Mouse (Mus musculus) layer of hippocampus, adult 11-12 months (tissue): Measurements from ENCODE around the gene Pramel1.
A peak's percentile ranks its signal among the peaks of the same experiment; 100 is the strongest.
"Not testable (repeated sequence)": the region's sequence is repeated elsewhere in the genome, so short reads cannot be mapped to it uniquely, and the experiment has no call there.

Experiments
- DNase-seq: peaks from one replicate; pipeline ENCODE4 v3.0.0; 2022; ENCODE audit warnings: low spot score

Gene Pramel1

DNA sequence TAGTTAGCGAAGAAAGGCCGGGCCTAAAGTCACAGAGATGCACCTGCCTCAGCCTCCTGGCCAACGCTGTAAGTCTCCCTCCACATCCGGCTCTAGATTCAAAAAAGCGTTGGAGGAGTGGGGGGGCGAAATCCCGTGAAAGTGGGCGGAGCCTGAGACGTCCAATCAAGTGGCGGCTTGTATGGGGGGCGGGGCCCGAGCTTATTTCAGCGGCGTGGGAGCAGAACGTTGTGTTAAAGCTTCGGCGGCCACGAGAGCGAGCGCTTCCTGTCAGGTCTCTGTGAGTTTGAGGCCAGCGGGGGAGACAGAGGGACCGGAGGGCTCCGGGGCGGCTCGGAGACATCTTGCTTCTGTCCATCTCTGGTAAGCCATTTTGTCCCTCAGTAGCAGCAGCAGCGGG is at the start of gene Pramel1:
Gene Pramel1, plus strand, starts transcription at position 248 of the 400 bp plus-strand sequence.
- no peak for DNase-seq

DNA sequence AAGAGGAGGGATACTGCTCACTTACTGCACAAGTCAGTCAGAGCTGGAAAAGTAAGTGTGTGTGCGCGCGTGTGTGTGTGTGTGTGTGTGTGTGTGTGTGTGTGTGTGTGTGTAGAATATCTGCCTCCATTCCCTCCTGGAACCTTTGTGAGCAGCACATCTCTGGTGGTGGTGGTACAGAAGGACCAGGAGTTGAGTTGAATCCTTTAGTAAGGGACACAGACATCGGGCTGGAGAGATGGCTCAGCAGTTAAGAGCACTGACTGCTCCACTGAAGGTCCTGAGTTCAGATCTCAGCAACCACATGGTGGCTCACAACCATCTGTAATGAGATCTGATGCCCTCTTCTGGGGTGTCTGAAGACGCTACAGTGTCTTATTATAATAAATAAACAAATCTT is 48.7 kb upstream of the Pramel1 start:
- DNase-seq = not testable (repeated sequence)

DNA sequence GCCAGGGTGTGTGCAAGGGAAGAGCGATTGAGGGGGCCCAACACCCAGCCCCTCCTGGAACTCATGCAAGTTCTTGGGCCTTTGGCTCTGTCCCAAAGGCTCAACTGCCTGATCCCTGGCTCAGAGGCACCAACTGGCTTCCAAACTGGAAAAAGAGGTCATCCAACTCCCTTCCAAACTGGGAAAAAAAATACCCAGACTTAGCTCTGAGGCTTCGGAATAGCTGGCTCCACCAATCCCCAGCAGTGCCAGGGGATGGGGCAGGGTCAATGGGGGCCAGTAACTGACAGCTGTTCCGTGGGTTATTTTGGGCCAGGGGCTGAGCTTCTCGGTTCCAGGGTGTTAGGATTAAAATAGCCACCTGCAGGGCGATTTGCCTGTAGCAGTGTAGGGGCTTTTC is 45.5 kb upstream of the Pramel1 start:
- no peak for DNase-seq

DNA sequence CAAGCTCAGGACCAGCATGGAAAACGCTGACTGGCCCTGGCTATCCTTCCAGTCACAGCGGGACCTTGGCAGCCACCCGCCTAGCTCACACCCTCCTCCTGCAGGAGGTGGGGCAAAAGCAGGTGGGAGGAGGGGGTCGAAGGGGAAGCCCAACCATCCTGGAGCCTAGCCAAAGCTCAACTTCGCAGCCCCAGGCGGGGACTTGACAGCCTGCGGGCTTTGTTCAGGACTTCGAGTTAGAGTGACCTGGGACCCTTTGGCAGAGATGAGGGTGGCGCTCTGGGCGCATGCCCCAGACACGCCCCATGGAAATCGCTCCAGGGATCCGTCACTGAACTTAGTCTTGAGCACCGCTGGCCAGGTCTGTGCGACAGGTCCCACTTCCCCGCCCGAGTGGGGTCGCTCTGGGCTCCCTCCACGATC is 44.7 kb upstream of the Pramel1 start, which contains the start of gene Lrrc38:
Gene Lrrc38, plus strand, starts transcription at position 274 of the 423 bp plus-strand sequence.
- DNase-seq = no peak

DNA sequence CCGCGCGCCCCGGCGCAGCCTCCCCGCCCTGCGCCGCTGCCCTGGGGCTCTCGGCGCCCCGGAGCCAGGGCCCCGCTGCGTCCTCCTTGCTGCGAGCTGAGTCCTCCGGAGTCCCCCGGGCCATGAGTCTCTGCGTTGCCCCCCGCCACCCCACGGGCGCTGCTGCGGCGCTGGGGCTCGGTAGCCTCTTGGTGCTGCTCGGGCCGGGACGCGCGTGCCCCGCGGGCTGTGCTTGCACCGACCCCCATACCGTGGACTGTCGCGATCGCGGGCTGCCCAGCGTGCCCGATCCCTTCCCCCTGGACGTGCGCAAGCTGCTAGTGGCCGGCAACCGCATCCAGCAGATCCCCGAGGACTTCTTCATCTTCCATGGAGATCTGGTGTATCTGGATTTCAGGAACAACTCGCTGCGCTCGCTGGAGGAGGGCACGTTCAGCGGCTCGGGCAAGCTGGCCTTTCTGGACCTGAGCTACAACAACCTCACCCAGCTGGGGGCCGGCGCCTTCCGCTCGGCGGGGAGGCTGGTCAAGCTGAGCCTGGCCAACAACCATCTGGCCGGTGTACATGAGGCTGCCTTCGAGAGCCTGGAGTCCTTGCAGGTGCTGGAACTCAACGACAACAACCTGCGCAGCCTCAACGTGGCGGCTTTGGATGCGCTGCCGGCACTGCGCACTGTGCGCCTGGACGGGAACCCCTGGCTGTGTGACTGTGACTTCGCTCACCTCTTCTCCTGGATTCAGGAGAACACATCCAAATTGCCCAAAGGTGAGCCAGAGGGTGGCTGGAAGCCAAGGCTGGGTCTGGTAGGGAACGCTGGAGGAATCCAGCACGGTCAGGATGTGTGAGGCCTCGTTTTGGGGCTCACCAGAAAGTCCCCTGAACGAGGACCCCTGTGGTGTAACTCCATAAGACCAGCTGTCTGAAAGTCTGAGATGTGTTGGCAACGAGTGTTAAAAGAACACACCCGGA is 43.9 kb upstream of the Pramel1 start:
- no peak for DNase-seq

DNA sequence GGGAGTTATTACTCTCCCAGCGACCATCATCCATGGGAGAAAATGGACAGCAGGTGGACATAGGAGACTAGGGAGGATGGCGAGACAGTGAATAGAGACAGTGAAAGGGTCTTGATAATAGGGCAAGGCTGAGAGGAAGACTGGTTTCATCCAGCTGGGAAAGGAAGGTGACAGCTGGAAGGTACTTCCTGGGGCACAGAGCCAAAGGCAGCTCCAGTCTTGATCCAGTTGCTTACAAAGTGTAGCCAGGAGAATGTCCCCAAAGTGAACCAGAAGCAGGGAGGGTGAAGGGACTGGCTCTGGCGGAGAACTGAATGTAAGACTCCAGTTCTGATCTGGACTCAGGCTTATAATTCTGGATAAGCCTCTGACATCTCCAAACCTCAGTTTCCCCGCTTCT is 41.9 kb upstream of the Pramel1 start:
- no peak for DNase-seq

DNA sequence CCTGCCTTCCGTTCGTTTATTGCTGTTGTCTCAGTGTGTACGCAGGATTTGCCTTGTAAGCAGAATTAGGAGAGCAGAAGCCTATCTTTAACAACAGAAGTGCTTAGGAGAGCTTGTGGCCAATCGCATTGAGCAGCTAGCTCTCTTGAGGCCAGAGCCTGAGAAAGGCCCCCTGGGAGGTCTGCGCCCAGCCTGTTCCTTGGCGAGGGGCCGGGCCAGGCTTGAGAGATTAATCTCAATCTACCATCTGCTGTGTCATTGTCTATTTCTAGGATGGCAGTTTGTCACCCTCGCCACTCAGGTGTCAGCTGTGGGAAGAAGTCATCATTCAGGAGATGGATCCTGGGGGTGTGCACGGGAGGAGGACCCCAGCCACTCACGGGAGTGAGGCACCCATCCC is 32.7 kb upstream of the Pramel1 start:
- no peak for DNase-seq

DNA sequence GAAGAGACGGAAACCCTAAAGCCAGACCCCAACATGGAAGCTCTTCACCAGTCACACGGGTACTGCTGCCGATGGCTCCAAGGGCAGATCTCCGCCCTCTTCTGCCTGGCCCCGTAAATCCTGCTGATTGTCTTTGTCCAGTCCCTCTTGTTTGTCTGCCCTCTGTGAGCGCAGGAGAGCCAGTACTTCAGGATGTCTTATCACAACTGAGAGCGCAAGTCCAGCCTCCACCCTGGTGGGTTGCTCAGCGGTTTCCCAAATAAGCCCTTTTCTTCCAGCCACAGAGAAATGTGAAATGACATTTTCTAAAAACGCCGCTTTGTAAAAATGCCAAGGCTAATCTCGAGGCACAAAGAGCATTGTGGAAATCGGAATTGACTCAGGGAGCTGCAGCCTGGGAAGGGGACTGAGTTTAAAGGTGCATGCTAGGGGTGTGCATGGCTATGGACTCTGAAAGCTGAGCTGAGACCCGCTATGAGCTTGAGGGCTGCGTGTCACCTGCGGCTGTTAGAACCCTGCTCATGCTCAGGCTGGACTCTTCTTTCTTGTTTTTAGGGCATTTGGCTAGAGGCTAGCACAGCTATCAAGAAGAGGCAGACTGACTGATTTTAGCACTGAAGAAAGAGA is 27.7 kb upstream of the Pramel1 start:
- no peak for DNase-seq

DNA sequence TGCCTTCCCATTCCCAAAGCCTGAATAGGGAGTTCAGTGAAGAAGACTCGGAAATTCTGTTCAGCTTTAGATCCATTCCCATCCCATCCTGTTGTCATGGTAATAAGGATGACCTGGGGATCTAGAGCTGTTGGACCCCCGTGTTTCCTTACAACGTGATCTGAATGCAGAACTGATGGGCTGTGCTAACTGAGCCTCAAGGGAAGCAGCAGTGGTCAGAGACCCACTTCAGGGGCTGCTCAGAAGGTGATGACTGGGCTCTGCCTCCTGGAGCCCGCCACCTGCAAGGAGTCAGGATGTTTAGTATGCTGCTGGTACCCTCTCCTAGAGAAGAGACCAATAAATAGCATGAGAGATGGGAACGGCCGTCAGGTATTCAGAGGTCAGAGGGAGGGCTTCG is 14.7 kb upstream of the Pramel1 start:
- no peak for DNase-seq

DNA sequence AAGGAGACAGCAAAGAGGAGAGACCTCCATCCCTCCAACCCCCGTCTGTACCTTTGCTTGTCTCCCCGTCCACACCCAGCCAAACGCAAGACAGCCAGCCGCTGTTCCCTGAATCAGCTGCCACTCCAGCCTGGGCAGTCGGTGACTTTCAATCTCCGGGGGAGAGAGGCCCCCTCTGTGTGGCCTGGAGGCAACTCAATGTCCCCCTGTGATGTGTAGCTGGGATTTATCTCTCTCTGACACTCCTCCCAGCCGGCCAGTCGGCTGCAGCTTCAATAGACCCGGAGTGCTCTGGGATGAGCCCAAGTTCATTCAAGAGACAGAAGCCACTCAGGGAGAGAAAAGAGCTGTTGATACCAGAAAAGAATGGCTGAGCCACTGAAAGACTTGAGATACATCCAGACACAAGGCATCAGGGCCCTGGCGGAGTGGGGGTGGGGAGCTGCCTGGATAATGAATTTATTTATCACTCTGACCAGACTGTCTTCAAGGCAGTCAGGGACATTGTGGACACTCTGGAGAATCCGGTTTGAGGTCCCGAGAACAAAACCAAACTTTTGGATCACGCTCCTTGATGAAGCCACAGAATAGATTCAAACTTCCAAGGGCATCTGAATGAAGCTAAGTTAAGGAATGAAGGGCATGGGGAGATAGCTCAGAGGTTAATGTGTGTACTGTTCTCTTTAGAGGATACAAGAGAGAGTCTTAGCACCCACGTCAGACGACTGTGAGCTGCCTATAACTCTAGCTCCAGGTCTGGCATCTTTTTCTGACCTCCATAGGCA is 14.1 kb upstream of the Pramel1 start:
- DNase-seq = peak; percentile 18

DNA sequence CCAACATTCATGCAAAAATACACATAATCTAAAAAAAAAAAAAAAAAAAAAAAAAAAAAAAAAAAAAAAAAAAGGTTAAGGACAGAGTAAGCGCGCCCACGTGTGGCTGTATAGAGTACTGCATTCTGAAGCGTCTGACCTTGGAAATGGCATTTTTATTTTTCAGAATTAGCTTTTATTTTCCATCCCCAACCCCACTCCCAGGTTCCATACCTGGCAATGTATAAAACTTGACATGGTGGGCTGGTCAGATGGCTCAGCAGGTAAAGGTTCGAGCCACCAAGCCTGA is 13.6 kb upstream of the Pramel1 start:
- peak; percentile 15 for DNase-seq

DNA sequence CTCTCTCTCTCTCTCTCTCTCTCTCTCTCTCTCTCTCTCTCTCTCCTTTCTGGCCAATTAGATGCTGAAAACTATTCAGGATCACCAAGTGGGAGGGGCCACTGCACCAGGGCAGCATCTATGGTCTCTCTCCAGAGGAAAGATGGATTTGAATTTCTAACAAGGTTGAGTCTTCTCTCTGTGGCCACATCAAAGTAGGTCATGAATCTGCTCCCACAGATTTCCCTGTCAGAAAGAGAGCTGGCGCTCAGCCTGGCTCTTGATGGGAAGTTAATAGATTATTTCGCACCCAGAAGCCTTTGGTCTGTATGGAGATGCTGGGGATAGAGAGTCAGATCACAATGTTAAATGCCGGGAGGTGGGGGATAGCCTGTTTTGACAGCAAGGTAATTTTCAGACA is 12.1 kb upstream of the Pramel1 start:
- no peak for DNase-seq

DNA sequence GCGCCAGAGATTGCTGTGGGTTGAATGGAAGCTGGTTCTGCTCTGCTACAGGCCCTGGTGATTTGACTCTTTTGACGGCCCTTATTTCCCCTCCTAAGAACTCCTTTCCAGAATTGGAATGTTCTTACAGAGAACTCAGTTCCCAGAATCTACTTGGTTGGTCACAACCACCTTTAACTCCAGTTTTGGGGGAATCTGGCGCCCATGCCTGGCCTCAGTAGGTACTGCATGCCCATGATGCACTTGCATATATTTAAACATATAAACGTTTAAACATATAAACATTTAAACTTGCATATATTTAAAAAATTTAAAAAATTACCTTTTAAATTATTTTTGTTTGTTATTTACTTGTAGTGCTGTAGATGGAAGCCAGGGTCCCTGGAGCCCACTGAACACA is 10.6 kb upstream of the Pramel1 start:
- DNase-seq = no peak

DNA sequence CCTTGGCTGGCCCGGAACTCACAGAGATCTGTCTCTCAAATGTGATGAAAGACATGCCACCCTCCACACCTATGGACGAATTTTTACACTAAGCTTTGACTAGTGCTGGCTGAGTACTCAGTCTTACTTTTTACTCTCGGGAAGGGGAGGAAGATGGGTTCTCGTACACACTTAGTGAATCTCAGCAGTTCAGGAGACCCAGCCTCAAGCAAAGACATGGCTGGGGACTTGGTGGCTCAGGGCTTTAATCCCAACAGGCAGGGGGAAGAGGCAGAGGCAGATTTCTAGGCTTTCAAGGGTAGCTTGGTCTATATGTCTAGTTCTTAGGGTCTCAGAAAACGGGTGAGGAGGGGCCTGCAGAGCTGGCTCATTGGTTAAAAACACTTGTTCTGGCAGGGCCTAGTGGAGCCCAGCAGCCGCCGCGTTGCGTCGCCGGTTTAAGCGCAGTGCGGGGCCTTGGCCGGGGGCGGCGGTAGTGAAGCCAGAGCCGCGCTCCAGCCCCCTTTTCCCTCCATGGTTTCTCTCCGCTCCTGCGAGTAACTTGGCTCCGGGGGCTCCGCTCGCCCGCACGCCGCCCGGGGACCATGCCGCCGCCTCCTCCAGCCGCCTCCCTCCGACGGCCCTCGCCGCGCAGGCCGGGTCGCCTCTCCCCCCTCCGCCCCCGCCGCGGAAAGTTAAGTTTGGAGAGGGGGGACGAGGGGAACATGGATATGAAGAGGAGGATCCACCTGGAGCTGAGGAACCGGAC is 5.1 kb upstream of the Pramel1 start:
- peak; percentile 12 for DNase-seq

DNA sequence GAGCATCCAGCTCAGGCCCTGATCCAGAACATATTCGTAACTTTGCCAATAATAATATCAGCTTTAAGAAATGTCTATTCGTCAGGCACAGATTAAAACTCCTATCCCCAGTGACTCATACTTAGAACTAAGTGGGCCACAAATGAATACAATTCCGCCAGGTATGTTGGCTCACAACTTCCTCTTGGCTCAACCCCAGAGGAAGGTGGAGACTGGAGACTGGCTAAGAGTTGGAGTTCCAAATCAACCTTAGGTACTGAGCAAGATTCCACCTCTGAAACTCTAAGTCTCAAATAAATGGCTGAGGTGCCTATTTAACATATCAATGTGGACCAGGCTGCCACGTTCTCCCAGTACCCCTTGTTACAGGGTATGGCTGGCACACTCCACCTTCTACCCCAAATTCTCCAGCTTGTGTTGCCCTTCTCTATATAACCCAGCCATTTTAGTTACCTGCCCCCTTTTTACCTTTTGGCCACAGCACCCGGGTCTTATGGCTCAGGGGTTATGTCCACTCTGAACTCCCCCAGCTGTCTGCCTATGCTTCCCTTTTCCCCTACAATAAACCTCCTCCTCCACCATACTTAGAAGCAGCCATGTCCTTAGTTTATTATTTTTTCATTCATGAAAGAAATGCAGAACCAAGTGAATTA is 17.5 kb downstream of the Pramel1 start:
- DNase-seq = peak; percentile 6

DNA sequence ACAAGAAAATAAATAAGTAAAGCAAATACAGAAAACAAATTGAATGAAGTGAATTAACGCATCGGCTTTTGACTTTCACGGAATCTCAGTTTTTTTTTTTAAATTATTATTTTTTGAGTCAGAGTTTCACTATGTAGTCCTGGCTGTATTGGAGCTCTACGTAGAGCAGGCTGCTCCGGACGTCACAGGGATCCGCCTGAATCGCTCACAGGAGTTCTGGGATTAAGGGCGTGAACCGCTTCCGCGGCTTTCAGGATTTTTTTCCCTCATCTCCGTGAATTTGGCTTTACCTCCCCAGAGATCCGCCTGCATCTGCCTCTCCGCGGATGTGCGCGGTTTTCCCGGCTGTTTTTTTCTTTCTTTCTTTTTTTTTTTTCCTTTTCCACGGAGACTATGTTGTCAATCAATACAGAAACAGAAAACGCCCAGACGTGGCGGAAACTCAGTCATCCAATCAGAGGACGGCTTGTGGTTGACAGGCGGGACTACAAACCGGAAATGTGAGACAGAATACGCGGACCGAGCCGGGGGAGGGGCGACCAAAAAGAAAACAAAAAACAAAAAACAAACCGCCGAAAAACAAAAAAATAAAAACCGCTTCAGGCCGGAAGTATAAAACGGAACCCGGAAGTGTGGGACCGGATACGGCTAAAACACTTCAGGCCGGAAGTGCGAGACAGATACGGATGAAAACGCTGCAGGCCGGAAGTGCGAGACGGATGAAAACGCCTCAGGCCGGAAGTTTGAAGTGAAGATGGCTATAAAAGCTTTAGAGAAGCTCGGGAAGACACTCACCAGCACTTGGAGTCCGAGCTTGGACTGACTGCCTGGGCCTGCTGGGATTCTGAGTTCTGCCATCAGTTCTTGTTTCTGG is 18.2 kb downstream of the Pramel1 start, which contains the start of gene Pramef8:
Gene Pramef8, plus strand, starts transcription at position 208 of the 874 bp plus-strand sequence.
- DNase-seq = peak; percentile 92

DNA sequence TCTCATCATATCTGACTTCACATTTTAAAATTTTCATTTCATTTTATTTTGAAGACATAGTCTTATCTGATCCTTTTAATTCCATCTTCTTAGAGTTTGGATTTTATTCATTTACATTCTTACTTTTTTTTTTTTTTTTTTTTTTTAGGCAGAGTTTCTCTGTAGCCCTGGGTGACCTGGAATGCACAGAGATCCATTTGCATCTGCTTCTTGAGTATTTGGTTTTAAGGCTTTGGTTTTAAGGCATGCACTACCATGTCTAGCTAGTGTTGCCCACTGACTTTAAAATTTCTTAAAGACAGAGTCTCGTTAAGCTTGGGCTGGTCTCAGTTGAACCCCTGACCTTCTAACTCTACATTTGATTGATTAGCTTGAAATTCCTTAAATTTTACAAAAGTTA is 19.4 kb downstream of the Pramel1 start:
- no peak for DNase-seq

DNA sequence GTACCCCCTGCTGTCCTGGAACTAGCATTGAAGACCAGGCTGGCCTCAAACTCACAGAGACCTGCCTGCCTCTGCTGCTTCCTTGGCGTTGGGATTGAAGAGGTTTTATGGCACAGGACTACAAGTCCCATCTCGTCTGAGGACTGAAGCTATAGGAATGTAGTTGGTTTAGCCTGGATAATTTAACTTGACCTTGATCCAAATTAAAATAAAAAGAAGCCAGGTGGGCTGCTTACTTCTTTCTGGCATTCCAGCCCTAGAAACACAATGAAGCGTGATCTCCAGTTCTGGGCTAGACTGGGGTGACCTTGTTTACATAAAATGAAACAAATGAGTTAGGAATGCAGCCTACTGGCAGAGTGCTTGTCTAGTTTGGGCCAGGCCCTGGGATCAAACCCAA is 19.9 kb downstream of the Pramel1 start:
- DNase-seq = no peak

DNA sequence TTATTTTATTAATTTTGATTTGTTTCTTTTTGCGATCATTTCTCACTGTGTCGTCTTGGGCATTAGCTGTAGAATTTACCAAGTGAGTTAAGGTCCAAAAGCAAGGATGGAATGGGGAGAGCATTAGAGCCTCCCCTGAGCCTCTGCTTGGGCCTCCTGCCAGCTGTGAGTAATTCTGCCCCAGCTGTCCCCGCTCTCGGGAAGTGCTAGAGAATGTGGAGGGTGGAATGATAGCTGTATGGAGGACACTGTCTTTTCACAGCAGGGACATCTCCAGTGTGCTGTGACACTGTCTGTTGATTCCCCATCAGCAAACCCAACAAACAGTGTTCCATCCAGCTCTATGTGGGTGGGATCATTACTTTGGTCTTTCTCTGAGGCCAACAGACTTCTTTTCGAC is 32.5 kb downstream of the Pramel1 start:
- DNase-seq = not testable (repeated sequence)
